Mouse (Mus musculus) lung, postnatal 10 days (tissue): ENCODE results near the gene Ubald1.

ENCODE experiments used
- DNase-seq: peaks from one replicate; pipeline ENCODE4 v3.0.0; 2021

The Ubald1 gene

DNA sequence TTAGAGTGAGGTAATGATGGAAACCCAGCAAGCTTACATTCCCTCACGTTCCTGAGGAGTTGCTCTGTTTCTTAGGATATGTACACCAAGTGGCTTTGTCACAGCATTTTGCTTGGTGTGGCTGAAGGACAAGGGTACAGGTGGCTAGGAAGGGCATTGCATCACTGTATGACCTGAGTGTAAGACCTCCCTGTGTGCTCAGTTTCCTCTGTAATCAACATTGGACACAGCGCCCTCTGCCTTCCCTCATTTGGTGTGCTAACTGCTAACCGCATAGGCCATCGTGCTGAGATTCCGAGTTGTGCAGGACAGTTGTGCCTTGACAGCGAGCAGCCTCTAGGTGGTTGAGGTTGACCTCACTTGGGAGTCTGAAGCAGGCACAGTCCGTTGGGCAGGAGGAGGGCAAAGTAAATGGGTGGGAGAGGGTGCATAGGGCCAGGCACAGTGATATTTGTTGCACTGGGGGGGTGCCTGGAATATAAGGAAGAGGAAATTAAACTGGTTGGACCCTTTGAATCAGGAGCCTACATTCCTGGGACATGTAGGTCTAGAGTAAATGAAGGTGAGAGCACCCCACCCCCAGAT, 17.1 kb upstream of the Ubald1 start:
- DNase-seq = no peak

DNA sequence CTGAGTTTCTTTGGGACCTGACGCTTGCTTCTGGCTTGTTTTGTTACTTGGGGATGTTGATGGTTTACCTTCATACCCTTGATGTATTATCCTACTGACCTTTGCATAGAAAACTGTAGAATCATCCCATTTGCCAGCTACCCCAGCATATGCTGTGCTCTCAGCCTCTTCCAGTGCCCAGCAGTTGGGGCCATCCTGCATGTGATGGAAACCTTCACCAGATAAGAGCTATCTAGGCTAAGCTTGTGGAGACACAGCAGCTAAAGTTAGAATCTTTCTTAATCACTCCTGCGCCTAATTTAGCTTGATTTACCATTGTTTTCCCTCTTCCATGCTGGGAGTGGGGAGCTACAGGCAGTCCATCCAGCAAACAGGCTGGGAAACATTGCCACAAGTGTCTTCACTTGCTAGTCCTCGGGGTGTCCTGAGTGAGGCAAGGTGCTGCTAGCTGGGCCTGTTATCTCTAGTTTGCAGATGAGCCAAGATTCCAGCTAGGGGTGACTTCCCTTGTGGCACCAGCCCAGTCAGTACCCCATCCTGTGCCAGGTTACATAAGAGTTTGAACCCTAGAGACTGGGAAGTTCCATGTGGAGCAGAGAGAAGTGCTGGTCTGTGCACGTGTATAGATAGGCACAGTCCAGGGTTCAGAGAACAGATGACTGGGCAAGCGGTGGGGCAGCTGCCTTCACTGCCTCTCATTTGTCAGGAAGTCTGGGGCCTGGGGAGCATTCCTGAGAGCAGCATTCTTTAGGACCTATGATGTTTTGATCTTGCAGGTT, 16.3 kb upstream of the Ubald1 start:
- no peak for DNase-seq

DNA sequence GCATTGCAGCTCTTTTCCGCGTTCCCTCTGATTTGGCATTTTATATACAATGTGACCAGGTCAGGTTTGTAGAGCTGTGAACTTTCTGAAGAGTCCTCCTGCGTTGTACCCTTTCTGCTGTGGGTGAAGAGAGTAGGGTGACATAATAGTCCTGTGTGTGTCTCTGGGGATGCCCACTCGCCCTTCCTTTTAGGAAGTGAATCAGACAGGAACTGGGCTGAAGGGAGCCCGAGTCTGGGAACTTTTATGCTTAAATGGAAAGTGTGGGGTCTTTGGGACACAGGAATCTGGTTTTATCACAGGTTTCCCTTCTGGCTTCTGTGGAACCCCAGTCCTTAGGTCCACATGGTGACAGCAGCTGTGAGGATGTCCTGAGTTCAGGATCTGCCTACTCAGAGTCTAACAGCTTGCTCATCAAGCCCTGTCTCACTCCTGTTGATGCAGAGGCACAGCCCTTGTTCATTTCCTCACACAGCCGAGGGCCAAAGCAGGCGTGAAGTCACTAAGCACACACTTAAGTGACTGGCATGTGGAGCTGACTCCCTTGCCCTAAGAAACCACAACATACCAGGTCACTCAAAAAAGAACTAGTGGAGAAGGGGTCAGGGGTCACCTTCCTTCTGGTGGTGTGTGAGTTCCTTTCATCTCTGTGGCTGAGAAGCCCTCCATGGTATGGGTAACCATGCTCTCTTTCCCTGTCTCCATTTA, 14.2 kb upstream of the Ubald1 start:
- DNase-seq = peak; percentile 51

DNA sequence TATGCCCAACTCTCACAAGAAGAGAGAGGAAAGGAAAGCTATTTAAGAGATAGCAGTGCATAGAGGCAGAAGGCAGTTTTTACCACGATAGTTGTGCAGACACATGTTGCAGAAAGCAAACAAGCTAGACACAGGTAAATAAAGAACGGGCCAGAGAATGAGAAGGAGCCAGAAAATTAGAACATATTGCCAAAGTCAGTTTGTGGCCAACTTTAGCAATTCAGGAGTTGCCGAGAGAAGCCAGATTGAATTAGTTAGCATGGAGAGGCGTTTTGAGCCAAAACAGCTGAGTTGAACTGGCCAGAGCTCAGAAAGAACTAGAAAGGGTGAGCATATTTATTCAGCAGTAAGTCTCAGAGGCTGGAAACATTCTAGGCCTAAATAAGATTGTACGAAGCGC, 12.1 kb upstream of the Ubald1 start:
- DNase-seq = no peak

DNA sequence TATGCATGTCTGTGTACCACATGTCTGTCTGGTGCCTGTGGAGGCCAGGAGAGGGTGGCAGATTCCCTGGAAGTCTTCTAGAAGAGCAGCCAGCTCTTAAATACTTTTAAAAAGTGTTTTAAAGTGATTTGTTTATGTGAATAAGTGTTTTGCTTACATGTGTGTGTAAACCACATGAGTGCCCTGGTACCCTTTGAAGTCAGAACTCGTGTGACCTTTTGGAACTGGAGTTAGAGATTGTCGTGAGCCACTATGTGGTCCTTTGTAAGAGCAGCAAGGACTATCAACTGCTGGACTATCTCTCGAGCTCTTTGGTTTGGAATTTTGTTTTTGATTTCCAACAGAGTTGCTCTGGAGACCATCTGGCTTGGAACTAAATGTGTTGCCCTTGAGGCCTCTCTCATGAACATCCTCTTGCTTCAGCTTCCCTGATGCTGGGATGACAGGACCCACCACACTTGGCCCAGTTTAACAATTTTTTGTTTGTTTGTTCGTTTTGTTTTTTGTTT, 10.1 kb upstream of the Ubald1 start:
- no peak for DNase-seq

DNA sequence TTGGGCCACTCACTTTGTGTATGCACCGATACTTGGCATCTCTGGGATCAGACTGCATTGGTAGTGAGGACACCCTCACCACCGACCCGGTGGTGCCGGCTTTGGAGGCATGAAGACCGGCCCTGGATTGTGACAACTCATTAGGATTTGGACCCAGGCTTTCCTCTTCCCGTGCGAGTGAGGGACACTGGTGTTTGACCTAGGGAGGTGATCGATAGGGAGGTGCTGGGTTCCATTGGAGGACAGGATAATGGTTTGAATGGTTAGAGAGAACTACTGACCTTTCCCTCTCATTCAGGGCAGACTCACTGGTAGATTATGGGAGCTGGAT, 6.5 kb upstream of the Ubald1 start:
- no peak for DNase-seq

DNA sequence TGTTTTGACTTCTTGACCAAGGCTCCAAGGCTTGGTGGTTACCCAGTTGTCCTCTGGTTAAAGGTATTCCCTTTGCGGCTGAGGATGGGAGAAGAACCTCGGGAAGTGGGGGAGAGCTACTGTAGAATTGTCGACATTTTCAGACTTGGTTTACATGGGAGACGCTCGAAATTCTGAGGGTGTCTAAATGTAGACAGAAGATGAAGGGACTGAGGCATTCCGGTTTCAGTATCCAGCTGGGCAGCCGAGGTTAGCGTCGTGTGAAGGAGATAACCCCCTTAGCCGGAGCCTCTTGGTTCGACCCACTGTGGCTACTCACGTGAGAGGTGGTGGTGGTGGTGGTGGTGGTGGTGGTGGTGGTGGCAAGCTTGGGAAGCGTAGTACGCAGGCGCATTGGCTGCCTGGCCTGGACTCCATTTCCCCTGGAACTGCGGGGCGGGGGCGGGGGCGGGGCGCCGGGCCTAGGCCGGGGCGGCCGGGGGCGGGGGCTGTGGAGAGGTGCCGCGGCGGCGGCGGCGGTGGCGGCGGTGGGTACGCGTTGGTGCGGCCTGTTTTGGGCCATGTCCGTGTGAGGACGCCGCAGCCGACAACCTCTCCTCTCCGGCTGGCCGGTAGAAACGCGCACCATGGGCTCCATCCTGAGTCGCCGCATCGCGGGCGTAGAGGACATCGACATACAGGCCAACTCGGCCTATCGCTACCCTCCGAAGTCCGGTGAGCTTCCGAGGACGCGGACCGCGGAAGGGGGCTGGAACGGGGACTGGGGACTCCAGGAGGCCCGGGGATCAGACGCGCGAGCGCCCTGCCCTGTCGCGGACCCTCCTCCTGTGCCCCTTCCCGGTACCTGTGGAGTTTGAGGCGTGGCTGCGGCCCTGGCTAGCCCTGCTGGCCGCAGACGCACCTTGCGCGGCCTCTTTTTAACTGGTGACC, 5.9 kb upstream of the Ubald1 start, which contains the start of gene Mgrn1:
TSS of gene Mgrn1 (plus strand) at position 490 of the 930 bp plus-strand sequence.
- DNase-seq = peak; percentile 92

DNA sequence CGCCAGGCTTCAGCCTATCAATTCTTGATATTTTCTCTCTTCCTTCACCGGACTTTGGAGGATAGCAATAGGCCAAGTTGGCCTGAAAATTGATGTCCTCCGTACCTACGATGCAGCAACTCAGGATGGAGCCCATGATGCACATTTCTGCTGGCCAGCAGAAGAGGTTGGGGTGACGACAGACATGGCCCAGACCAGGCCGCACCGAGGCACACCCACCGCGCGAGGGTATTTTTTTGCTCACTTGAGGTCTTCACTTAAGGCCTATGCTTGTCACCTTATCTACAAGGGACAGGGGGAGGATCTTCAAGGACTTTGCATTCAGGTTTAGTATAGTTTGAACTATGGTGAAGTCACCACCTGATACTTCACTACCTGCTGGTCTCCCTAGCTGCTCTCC, 4.8 kb upstream of the Ubald1 start:
- no peak for DNase-seq

DNA sequence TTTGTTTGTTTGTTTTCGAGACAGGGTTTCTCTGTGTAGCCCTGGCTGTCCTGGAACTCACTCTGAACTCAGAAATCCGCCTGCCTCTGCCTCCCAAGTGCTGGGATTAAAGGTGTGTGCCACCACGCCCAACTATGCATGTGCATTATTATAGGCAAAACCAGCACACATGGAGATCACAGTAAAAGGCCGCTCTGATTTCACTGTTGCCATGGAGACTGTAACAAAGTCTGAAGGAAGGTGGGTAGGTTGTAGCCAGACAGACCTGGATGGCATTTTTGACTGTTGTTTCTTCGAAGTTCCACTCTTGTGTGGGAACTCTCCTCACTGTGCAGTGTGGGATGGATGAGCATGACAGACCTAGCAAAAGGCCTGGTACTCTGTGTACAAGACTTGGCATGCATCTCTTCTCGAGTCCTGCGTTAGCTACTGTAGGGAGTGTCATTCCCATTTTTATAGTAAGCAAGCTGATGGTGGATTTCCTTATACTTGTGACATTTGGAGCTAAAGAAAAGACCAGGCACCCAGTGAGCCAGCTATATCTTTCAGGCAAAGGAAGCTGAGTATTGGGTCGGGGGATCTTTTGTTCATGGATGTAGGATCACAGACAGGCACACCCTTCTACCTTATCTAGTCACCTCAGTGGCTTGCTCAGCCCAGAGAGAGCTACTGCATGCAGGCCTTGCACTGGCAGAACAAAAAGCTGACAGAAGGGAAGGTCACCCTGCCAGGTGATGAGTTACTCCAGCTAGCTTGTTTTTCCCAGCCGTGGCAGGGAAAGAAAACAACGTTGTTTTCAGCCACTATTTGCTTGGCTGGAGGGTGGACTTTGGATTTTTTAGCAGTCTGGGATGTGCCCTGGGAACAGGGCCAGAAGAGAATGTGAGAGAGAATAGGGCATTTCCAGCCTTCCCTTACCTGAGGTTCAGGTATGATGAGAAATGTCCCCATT, 1.6 kb upstream of the Ubald1 start:
- no peak for DNase-seq

DNA sequence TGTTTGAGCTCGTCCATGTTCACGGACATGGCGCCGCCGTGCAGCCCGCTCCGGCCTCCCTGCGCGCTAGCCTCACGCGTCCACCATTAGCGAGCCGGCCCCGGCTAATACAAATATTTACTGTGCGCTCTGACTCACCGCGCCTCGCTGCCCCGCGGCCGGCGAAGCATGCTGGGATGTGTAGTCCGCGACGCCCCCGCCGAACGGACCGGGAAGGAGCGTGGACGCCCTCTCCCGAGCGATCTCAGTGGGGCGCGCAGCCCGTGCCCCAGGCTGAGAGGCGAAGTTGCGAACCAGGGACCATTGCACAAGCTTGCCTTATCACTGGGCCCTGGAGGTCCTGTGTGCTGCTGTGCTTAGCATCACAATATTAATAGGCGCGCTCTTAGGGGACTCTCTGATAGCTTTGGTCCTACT, 399 bp downstream of the Ubald1 start:
- peak; percentile 94 for DNase-seq

DNA sequence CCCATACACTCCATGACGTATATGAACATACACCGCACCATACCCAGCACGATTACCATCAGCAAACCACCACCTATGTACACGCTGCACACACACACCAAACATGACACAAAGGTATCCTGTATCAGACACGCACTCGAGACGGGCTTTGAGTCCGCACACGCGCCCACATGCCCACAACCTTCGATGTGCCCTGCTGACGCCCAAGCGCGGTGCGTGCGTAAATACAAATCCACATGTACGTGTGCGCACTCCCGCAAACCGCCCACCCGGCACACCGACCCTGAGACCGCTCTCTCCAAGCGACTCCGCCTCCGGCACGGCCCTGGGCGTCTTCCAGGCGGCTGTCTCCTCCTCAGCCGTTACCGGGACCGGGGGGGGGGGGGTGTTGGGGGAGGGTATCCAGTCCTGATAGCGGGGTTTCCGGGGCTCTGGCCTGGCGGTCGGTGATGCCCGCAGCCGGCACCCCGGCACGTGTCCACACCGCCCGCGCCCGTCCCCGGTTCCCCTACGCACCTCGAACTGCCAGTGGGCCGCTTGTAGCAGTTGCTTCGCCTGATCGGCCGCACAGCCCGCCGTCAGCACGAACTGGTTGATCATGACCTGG, 911 bp downstream of the Ubald1 start:
- DNase-seq = peak; percentile 55

DNA sequence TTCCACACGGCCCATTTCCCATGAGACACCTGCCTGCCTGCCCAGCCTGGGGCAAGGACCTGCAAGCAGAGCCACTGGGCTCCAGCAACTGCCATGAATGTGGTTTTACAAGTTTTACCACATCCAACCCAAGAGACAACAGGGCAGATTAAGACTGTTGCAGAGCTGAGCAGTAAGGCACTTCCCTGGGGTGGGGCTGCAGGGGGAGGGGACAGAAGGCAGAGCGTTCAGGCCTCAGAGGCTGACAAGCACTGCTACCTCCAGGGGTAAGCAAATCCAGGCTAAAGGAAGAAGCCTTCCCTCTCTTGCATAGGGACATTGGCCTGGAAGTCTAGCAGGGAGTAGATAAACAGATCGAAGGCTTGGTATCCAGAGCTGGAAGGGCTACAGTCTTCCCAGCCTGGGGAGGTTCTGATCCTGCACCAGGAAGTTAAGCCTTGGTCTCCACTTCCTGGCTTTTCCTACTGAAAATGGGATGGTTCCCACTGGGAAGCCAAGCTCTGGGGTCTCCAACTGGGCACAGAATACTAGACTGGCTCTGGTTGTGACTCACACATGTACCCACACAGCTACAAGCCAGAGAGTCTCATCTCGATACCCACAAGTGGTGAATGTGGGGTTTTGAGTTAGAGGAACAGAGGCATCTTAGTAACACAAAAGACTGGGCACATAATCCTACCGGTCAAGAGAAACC, 1.8 kb downstream of the Ubald1 start:
- peak; percentile 64 for DNase-seq

DNA sequence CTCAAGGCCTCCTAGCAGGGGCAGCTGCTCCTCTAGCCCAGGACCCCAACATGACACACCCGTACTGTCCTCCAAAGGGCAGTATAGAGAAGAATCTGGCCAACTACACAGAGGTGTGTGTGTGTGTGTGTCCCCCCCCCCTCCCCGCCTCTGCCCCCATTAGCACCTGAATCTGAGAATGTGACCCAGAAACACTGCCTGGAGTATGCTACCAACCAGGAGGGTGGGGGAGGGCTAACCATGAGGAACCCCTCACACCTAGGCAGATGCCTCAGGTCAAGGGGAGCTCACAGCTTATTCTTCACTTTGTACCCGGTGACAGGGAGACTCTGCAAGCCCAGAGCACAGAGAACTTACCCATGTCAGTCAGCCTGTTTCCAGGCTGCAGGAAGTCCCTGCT, 2.4 kb downstream of the Ubald1 start:
- no peak for DNase-seq

DNA sequence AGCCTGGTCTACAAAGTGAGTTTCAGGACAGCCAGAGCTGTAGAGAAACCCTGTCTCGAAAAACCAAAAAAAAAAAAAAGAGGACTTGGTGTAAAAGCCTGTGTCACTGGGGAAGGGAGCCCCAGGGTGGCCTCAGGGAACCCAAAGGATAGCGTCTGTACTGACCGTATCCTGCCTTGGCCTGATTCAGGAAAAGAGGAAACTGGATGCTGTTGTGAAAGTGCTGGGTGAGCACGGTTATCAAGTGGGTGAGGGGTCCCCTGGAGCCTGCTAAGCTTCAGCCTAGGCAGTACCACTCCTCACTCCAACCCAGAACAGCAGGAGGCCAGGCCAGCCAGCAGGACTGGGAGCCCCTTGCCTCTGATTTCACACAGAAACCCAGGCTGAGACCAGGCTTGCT, 2.9 kb downstream of the Ubald1 start:
- DNase-seq = no peak

DNA sequence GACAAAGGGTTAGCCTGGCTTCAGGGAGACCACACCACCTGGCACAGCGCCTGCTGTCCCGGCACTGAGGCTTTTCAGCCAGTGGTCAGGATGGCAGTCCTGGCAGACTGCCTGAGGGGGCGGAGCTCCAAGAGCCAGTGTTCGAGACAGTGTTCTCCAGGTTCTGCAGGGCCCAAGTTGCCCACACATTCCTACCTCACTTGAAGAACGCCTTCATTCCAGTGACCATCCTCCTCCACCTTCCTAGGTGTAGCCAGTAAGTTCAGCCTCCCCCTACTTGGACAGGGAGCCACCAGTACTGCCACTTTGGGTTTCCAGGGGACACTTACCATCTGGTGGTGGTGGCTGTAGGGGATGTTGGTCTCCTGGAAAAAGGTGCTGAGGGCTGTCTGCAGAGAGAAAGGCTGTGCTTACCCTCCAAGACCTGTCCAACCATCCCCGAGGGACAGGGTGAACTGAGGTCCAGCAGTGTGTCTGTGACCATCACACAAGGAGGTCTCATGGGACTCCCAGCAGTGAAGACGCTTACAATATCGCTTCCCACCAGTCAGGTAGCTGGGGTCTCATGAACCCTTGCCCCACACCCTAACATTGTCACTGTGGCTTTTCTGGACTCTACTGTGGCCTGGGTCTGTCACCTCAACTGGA, 4.0 kb downstream of the Ubald1 start:
- DNase-seq = peak; percentile 83

DNA sequence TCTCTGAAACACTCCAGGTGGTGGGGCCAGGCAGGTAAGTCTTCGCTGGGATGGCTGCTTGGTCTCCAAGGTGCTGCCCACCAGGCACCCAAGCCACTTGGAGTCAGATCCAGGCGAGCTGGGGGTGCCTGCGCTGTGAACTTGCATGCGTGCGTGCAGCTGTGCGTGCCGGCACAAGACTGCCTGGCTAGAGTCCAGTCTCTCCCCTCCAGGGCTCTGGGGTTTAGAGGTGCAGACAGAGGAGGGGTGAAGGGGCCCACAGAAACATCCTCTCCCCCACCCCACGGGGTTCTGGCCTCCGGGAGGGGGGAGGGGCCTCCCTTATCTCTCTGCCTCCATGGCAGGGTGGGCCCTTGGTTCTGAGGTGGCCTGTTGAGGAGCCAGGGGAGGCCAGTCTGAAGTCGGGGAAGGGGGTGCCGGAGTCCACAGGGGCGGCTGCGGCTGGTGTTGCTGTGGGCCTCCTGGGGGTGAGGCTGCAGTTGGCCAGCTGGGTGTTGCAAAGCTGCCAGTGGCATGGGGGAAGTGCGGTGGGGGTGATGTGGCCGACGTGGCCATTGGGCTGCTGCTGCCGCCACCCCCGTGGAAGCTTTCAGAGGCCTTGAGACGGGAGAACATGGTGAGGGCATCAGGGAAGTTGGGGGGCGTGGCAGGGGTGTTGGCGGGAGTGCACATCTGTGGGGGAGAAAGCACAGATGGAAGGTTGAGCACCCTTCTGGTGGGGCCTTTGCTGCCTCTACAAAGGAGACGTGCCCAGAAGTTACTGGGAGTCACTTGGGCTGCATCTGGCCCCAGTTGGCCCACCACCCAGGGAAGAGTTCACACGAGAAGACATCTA, 4.7 kb downstream of the Ubald1 start:
- peak; percentile 60 for DNase-seq

DNA sequence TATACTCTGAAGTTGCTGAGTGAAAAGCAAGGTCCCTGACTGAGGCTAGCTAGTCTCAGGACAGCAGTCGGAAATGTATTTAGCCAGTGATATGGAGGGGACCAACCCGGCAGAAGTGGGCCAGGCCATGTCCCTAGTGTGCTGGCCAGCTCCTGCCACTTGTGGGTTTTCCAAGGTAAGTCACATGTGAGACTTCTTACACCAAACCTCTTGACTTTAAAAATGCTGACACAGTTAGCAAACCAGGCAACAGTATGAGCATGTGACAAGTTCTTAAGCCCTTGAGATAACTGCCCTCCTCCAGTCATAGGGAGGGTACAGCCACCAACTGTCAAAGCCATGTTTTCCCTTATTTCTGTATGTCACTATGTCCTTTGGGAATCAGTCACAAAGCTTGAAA, 8.2 kb downstream of the Ubald1 start:
- peak; percentile 50 for DNase-seq

DNA sequence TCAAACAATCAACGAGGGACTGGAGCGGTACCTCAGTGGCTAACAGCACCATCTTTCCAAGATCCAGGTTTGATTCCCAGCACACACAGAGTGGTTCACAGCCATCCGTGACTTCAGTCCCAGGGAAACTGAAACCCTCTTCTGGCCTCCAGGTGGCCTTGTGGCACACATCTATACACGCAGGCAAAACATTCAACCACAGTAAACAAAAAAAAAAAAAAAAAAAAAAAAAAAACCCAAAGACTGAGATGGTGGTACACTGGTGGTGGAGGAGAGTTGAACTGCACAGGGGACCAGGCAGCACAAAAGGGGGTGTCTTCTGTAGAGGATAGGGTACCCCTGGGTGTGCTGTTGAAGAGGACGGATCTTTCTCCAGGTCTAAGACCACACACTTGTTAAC, 9.6 kb downstream of the Ubald1 start:
- DNase-seq = no peak

DNA sequence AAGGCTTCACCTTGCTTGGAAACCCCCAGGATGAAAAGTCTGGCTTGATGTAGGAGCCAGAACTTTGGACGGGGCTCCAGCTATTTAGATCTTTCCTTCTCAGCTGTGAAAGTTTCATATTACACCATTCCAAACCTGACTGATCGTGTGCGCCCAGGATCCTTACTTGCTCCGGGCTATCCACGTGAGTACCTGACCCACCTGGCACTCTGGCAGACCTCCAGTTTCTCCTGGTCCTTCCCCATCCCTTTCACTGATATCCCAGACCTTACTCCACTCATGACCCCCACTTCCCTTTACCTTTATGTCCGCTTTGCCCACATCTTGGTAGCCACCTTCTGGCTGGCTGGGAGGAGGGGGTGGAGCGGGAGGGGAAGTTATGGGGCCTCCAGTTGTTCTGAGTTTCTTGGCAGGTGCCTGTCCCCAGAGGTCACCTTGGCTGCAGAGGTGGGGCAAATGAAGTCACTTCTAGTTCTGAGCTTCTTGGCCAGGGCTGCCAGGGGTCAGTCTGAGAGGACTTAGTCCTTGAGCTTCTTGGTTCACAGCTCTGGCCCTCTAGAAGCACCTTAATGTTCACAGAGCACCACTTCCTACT, 13.9 kb downstream of the Ubald1 start:
- no peak for DNase-seq
